Comparison of ENCODE assay signal across 22 mouse cellular contexts in the genomic region with DNA sequence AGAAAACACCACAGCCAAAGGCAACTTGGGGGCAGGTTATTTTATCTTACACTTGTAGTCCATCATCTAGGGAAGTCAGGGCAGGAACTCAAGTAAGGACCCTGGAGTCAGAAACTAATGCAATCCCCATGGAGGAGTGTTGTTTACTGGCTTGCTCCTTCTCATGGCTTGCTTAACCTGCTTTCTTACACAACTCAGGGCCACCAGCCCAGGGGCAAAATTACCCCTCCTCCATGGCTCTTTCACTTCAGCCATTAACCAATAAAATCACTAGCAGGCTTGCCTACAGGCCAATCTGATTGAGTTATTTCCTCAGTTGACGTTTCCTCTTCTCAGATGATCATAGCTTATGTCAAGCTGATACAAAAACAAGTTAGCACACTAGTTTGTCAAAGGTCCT. TPM values are rescaled to one million over a fixed set of nuclear protein-coding genes. Genes with fewer than 3 reads are reported as not detected.
"Had no signal": no experiment of that assay in that cellular context is flagged by ENCODE, and none has a peak within 500 bp of the region (broad histone marks: within the 10 kb centered on the region; RNA-seq: fewer than 3 reads in every experiment).

No protein-coding gene starts in this region.

- H3K27me3 ChIP-seq: neural tube, embryonic 12.5 days; stomach, embryonic 15.5 days had no signal

- DNase-seq: lung, adult 18-20 months; lung, embryonic 14.5 days; lung, postnatal 10 days; lung, postnatal 4 days; right cerebral cortex, postnatal 14 days; thymus, adult 2 months; thymus, postnatal 25 days; thymus, postnatal 4 days had no signal

- H3K36me3 ChIP-seq: midbrain, embryonic 13.5 days; midbrain, embryonic 15.5 days; neural tube, embryonic 12.5 days; stomach, embryonic 15.5 days had no signal

- H3K4me1 ChIP-seq: megakaryocyte, embryonic 14.5 days; midbrain, embryonic 13.5 days; midbrain, embryonic 15.5 days; neural tube, embryonic 12.5 days; stomach, embryonic 15.5 days had no signal

- ATAC-seq: midbrain, embryonic 13.5 days; midbrain, embryonic 15.5 days had no signal

- H3K4me3 ChIP-seq: megakaryocyte, embryonic 14.5 days; midbrain, embryonic 13.5 days; midbrain, embryonic 15.5 days; neural tube, embryonic 12.5 days; stomach, embryonic 15.5 days had no signal

- H3K9me3 ChIP-seq: megakaryocyte, embryonic 14.5 days; midbrain, embryonic 13.5 days; midbrain, embryonic 15.5 days; neural tube, embryonic 12.5 days; stomach, embryonic 15.5 days had no signal

- H3K9ac ChIP-seq: lung, embryonic 14.5 days; midbrain, embryonic 13.5 days; midbrain, embryonic 15.5 days; neural tube, embryonic 12.5 days; stomach, embryonic 15.5 days had no signal

- H3K27ac ChIP-seq: midbrain, embryonic 13.5 days; midbrain, embryonic 15.5 days; neural tube, embryonic 12.5 days; stomach, embryonic 15.5 days; stomach, postnatal 0 days had no signal

- H3K4me2 ChIP-seq: lung, embryonic 14.5 days; midbrain, embryonic 11.5 days; midbrain, embryonic 13.5 days; midbrain, embryonic 15.5 days; neural tube, embryonic 12.5 days; stomach, embryonic 15.5 days had no signal

RNA-seq across cellular contexts. Expression of a gene that starts 15.0 kb away (rescaled TPM):
- total RNA-seq: midbrain, postnatal 0 days; monocyte, adult 5-6 weeks; neutrophil, adult 5-6 weeks had no signal
- polyA plus RNA-seq: lung, embryonic 14.5 days; lung, embryonic 16.5 days; midbrain, embryonic 11.5 days; midbrain, embryonic 13.5 days; midbrain, embryonic 15.5 days; midbrain, postnatal 0 days; neural tube, embryonic 12.5 days; neural tube, embryonic 14.5 days; spleen, adult 2 months; stomach, embryonic 15.5 days; stomach, postnatal 0 days; thymus, adult 2 months; urinary bladder, adult 2 months had no signal
